Mouse (Mus musculus) MEL (cell line): ENCODE measurements around the gene Btbd7. TPM values are rescaled to one million over a fixed set of nuclear protein-coding genes. Genes with fewer than 3 reads are reported as not detected.

Source experiments
- DNase-seq: peaks from one replicate; pipeline ENCODE4 v3.0.0; 2011; ENCODE audit warnings: low read depth, low spot score
- H3K27ac ChIP-seq: 2 replicates; pipeline ENCODE4 v1.5.1; 2012; ENCODE audit warnings: low read depth, mild to moderate bottlenecking, control low read depth, low read length, moderate library complexity; ENCODE audit not compliant: control insufficient read depth
- H3K27me3 ChIP-seq, 2 experiments: fragments of 150-350 bp in 1 of 2; sonication (generic) in 1 of 2; 2 replicates each; pipeline ENCODE4 v1.6.1; 2012; ENCODE audit warnings: low read length in 2 of 2, mild to moderate bottlenecking in 2 of 2, improper control_type of control experiment in 1 of 2, moderate library complexity in 1 of 2; ENCODE audit not compliant: insufficient read depth in 2 of 2, control insufficient read depth in 1 of 2
- H3K36me3 ChIP-seq, 2 experiments: 2 replicates each; pipeline ENCODE4 v1.6.1; 2012 to 2014; ENCODE audit warnings: low read length in 2 of 2, improper control_type of control experiment in 1 of 2, inconsistent platforms in 1 of 2, mild to moderate bottlenecking in 1 of 2; ENCODE audit not compliant: insufficient read depth in 2 of 2, control insufficient read depth in 1 of 2
- H3K4me1 ChIP-seq, 2 experiments: fragments of 150-350 bp in 1 of 2; sonication (generic) in 1 of 2; 2 replicates each; pipeline ENCODE4 v1.6.1; 2012; ENCODE audit warnings: low read length in 2 of 2, improper control_type of control experiment in 1 of 2, mild to moderate bottlenecking in 1 of 2; ENCODE audit not compliant: insufficient read depth in 2 of 2, control insufficient read depth in 1 of 2
- H3K4me3 ChIP-seq, 2 experiments: fragments of 150-350 bp in 1 of 2; sonication (generic) in 1 of 2; 2 replicates each; pipeline ENCODE4 v1.5.1; 2012; ENCODE audit warnings: low read depth in 2 of 2, low read length in 2 of 2, mild to moderate bottlenecking in 2 of 2, moderate library complexity in 2 of 2, control low read depth in 1 of 2, improper control_type of control experiment in 1 of 2; ENCODE audit not compliant: control insufficient read depth in 1 of 2, insufficient read depth in 1 of 2
- H3K79me2 ChIP-seq: 2 replicates; pipeline ENCODE4 v1.6.1; 2012; ENCODE audit warnings: mild to moderate bottlenecking, low read length, moderate library complexity; ENCODE audit not compliant: control insufficient read depth, poor library complexity, insufficient read depth
- H3K9ac ChIP-seq: 2 replicates; pipeline ENCODE4 v1.6.1; 2012; ENCODE audit warnings: low read depth, mild to moderate bottlenecking, control low read depth, low read length, moderate library complexity; ENCODE audit not compliant: control insufficient read depth, poor library complexity, severe bottlenecking
- H3K9me3 ChIP-seq: fragments of 150-350 bp; sonication (generic); replicated peaks from 2 replicates; pipeline ENCODE4 v1.6.1; 2012; ENCODE audit warnings: mild to moderate bottlenecking, low read length, improper control_type of control experiment, moderate library complexity; ENCODE audit not compliant: insufficient read depth
- BHLHE40 ChIP-seq: IDR thresholded peaks from 2 replicates; pipeline ENCODE4 v1.6.1; 2012; ENCODE audit warnings: low read depth, mild to moderate bottlenecking, inconsistent platforms, low read length, improper control_type of control experiment, borderline replicate concordance
- CHD1 ChIP-seq: IDR thresholded peaks from 2 replicates; pipeline ENCODE4 v1.6.1; 2012; ENCODE audit warnings: low read depth, mild to moderate bottlenecking, inconsistent platforms, low read length, improper control_type of control experiment
- CTCF ChIP-seq, 3 experiments: IDR thresholded peaks in 2 of 3; conservative IDR thresholded peaks in 1 of 3; 2 replicates each; pipeline ENCODE4 v1.5.1; 2011 to 2012; ENCODE audit warnings: low read length in 3 of 3, low read depth in 2 of 3, mild to moderate bottlenecking in 2 of 3, improper control_type of control experiment in 1 of 3, inconsistent platforms in 1 of 3, mixed read lengths in 1 of 3, moderate library complexity in 1 of 3; ENCODE audit not compliant: control insufficient read depth in 1 of 3, insufficient read depth in 1 of 3, poor library complexity in 1 of 3, severe bottlenecking in 1 of 3
- ELF1 ChIP-seq: IDR thresholded peaks from 2 replicates; pipeline ENCODE4 v1.6.1; 2014; ENCODE audit warnings: low read depth, mild to moderate bottlenecking, inconsistent platforms, low read length, improper control_type of control experiment, moderate library complexity
- EP300 ChIP-seq, 2 experiments: IDR thresholded peaks; 2 replicates each; pipeline ENCODE4 v1.6.1; 2011; ENCODE audit warnings: improper control_type of control experiment in 2 of 2, low read length in 2 of 2, low read depth in 1 of 2, mild to moderate bottlenecking in 1 of 2
- ETS1 ChIP-seq: IDR thresholded peaks from 2 replicates; pipeline ENCODE4 v1.6.1; 2012; ENCODE audit warnings: low read depth, mild to moderate bottlenecking, inconsistent platforms, low read length, improper control_type of control experiment, moderate library complexity
- GATA1 ChIP-seq: IDR thresholded peaks from 2 replicates; pipeline ENCODE4 v1.6.1; 2011; ENCODE audit warnings: low read depth, low read length, improper control_type of control experiment
- JUND ChIP-seq: IDR thresholded peaks from 2 replicates; pipeline ENCODE4 v1.6.1; 2011; ENCODE audit warnings: low read depth, mild to moderate bottlenecking, improper control_type of control experiment, low read length
- MXI1 ChIP-seq: IDR thresholded peaks from 2 replicates; pipeline ENCODE4 v1.6.1; 2011; ENCODE audit warnings: mild to moderate bottlenecking, low read depth, low read length, improper control_type of control experiment
- MYB ChIP-seq: IDR thresholded peaks from 2 replicates; pipeline ENCODE4 v1.6.1; 2011; ENCODE audit warnings: mild to moderate bottlenecking, low read depth, low read length, improper control_type of control experiment
- NELFE ChIP-seq: IDR thresholded peaks from 2 replicates; pipeline ENCODE4 v1.6.1; 2011; ENCODE audit warnings: low read depth, low read length, improper control_type of control experiment
- NRF1 ChIP-seq: IDR thresholded peaks from 2 replicates; pipeline ENCODE4 v1.6.1; 2014; ENCODE audit warnings: low read depth, mild to moderate bottlenecking, inconsistent platforms, low read length, improper control_type of control experiment, moderate library complexity; ENCODE audit not compliant: poor library complexity, insufficient read depth, severe bottlenecking
- POLR2A ChIP-seq, 2 experiments: IDR thresholded peaks; 2 replicates each; pipeline ENCODE4 v1.6.1; 2011 to 2012; ENCODE audit warnings: low read length in 2 of 2, mild to moderate bottlenecking in 2 of 2, control low read depth in 1 of 2, improper control_type of control experiment in 1 of 2, low read depth in 1 of 2, moderate library complexity in 1 of 2; ENCODE audit not compliant: control insufficient read depth in 1 of 2, insufficient read depth in 1 of 2, poor library complexity in 1 of 2
- RCOR1 ChIP-seq: IDR thresholded peaks from 2 replicates; pipeline ENCODE4 v1.6.1; 2012; ENCODE audit warnings: low read depth, mild to moderate bottlenecking, inconsistent platforms, low read length, improper control_type of control experiment
- SIN3A ChIP-seq: IDR thresholded peaks from 2 replicates; pipeline ENCODE4 v1.6.1; 2012; ENCODE audit warnings: low read length, improper control_type of control experiment, inconsistent platforms
- TAL1 ChIP-seq: IDR thresholded peaks from 2 replicates; pipeline ENCODE4 v1.6.1; 2012; ENCODE audit warnings: mild to moderate bottlenecking, inconsistent platforms, low read length, moderate library complexity, mixed read lengths
- TCF12 ChIP-seq: IDR thresholded peaks from 2 replicates; pipeline ENCODE4 v1.6.1; 2014; ENCODE audit warnings: low read depth, mild to moderate bottlenecking, inconsistent platforms, low read length, improper control_type of control experiment, moderate library complexity
- USF1 ChIP-seq: IDR thresholded peaks from 2 replicates; pipeline ENCODE4 v1.6.1; 2014; ENCODE audit warnings: low read depth, mild to moderate bottlenecking, inconsistent platforms, low read length, improper control_type of control experiment, moderate library complexity
- USF2 ChIP-seq, 2 experiments: IDR thresholded peaks; 2 replicates each; pipeline ENCODE4 v1.6.1; 2011 to 2012; ENCODE audit warnings: improper control_type of control experiment in 2 of 2, low read length in 2 of 2, borderline replicate concordance in 1 of 2, inconsistent platforms in 1 of 2, low read depth in 1 of 2, mild to moderate bottlenecking in 1 of 2; ENCODE audit not compliant: insufficient read depth in 1 of 2
- ZMIZ1 ChIP-seq: IDR thresholded peaks from 2 replicates; pipeline ENCODE4 v1.6.1; 2012; ENCODE audit warnings: low read depth, mild to moderate bottlenecking, inconsistent platforms, low read length, improper control_type of control experiment, moderate library complexity
- polyA plus RNA-seq, 2 experiments: library from polyadenylated mRNA; stranded (reverse) in 1 of 2; unstranded in 1 of 2; fragments of >175 nt in 1 of 2; fragments of >200 nt in 1 of 2; gene quantifications; 2 replicates each; pipeline versions ENCODE4 v1.2.1 to v1.2.4; 2012; ENCODE audit warnings: low replicate concordance in 2 of 2, low read depth in 1 of 2; ENCODE audit not compliant: insufficient read length in 2 of 2, insufficient read depth in 1 of 2, missing spikeins in 1 of 2
- total RNA-seq: library from RNA; depleted of rRNA; stranded (reverse); fragments of 300-350 nt; gene quantifications from 2 replicates; pipeline ENCODE4 v1.2.3, GENCODE M21; 2012

The Btbd7 gene
- total and polyA plus RNA-seq, 3 experiments, result 8.4 to 14.3 TPM; not detected in 1

DNA sequence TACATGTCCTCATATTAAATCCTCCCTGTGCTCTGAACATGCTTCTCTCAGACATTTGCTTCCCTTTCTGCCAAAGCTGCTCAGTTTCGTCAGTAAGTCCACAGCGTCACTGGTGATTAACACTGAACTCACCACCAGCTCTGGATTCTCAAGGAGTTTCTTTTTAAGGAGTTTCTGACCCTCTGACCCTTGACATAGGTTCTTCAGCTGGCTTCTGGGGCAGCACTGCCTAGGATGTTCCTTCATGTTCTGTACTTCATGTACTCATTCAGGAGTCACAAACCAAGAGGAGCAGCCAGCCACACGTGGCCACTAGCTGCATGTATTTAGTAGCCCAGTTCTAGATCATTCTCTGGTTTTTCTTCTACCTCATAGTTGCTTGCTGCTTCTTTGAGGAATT, 130.0 kb downstream of the Btbd7 start:
- Histone ChIP-seq H3K9me3 (no peaks in the 10 kb centered on the region), H3K36me3 (peaks cover 2 to 36% of the 10 kb centered on the region in 2 experiments; a peak in 3 of 4 replicates), H3K4me3 (no peak overlapping the region), H3K79me2 (peaks cover 49% of the 10 kb centered on the region), H3K27me3 (no peaks in the 10 kb centered on the region), H3K9ac (no peak overlapping the region), H3K4me1 (peaks cover 8 to 19% of the 10 kb centered on the region in 2 experiments; a peak in 3 of 4 replicates), H3K27ac (0 out of 2 replicates have a peak overlapping the region, but pooled peaks have one; percentile 5)
- no peak for DNase-seq
- TF ChIP-seq USF1, result no peak
- no peak for TF ChIP-seq MYB
- TF ChIP-seq MXI1, result no peak
- TF ChIP-seq JUND, result no peak
- no peak for TF ChIP-seq TAL1
- no peak for TF ChIP-seq NRF1
- TF ChIP-seq POLR2A (IDR thresholded peaks at IDR 0.05; ENCODE audit: control insufficient read depth in 1 of 2, insufficient read depth in 1 of 2, low read depth in 1 of 2, low read length in 2 of 2, poor library complexity in 1 of 2), result no peak
- TF ChIP-seq ELF1, result no peak

DNA sequence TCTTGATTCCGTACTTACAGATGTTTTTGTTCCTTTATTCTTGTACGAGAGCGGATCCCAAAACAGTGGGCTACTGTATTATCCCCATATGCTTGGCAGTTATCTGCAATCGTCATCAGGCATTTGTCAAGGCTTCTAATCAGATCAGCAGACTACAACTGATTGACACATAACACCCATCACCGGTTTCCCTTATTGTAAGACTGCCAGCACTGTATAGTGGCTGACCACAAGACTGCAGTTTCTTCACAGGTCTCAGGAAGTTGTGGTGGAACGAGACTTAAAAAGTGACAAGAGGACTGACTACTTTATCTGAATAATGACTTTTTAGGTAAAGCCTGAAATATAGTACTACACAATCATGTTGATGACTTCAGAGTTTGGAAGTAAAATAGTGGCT, 133.4 kb downstream of the Btbd7 start:
- Histone ChIP-seq H3K9me3 (no peaks in the 10 kb centered on the region), H3K4me1 (peaks cover 8 to 26% of the 10 kb centered on the region in 2 experiments; a peak in 3 of 4 replicates), H3K27ac (peak overlapping the region; percentile 87), H3K79me2 (peaks cover 37% of the 10 kb centered on the region), H3K36me3 (peaks cover 0 to 47% of the 10 kb centered on the region in 2 experiments; a peak in 3 of 4 replicates), H3K4me3 (peak overlapping the region; percentile 52 to 87), H3K9ac (peak overlapping the region; percentile 82), H3K27me3 (no peaks in the 10 kb centered on the region)
- peak; percentile 87 for DNase-seq
- TF ChIP-seq BHLHE40 (peak; percentile 79; the same call in 1 of the 2 replicates), EP300 (IDR thresholded peaks at IDR 0.05; ENCODE audit: low read depth in 1 of 2, low read length in 2 of 2) (peak; percentile 53 to 74), USF2 (IDR thresholded peaks at IDR 0.05; ENCODE audit: borderline replicate concordance in 1 of 2, insufficient read depth in 1 of 2, low read depth in 1 of 2, low read length in 2 of 2) (no peak), ETS1 (peak; percentile 87), SIN3A (peak; percentile 47), ELF1 (no peak), JUND (no peak), CHD1 (0 out of 2 replicates have a peak, but pooled peaks have one; percentile 24), RCOR1 (peak; percentile 88), ZMIZ1 (no peak), GATA1 (peak; percentile 90), TCF12 (peak; percentile 45; the same call in 1 of the 2 replicates), CTCF (IDR thresholded peaks at IDR 0.05 in 2 of 3, conservative IDR thresholded peaks at IDR 0.05 in 1 of 3; ENCODE audit: control insufficient read depth in 1 of 3, insufficient read depth in 1 of 3, low read depth in 2 of 3, low read length in 3 of 3, poor library complexity in 1 of 3, severe bottlenecking in 1 of 3) (peak in 2 of 3 experiments; percentile 6 to 17; a peak in 1 of 6 replicates), NELFE (no peak)
